In genomic region chr2:144593951-144594651, GRCm38 (mm10) we compare ENCODE assay signal across 8 mouse cellular contexts. TPM values are rescaled to one million over a fixed set of nuclear protein-coding genes. Genes with fewer than 3 reads are reported as not detected.
DNase-seq lines count a peak whose midpoint lies in the region; ATAC-seq lines count a peak whose summit lies in the region.

Gene Smim26, plus strand, starts transcription at chr2:144594054.

- peak within 1 kb of the TSS; percentile 65 for H3K4me3 ChIP-seq in hindbrain, embryonic 13.5 days

- 3% methylated on average over 31 of the region's 31 CpGs for WGBS in hindbrain, embryonic 13.5 days

- ATAC-seq in hindbrain, embryonic 13.5 days (ENCODE audit: low FRiP score), result peak; percentile 97

- DNase-seq in R1 (ENCODE audit: low read depth, low spot score), result peak; percentile 93
- peak; percentile 77 to 82 for DNase-seq in cerebellum, postnatal 14 days
- peak; percentile 76 to 77 for DNase-seq in frontal cortex, postnatal 14 days (ENCODE audit: low spot score in 2 of 2)
- DNase-seq in layer of hippocampus, postnatal 36 days, result peak; percentile 79 to 81
- peak; percentile 91 for DNase-seq in lung, postnatal 36 days
- peak; percentile 91 for DNase-seq in retina, postnatal 1 day
- peak; percentile 48 for DNase-seq in urinary bladder, adult 2 months (ENCODE audit: low spot score)

- H3K9ac ChIP-seq in hindbrain, embryonic 13.5 days, result peak within 1 kb of the TSS; percentile 79

- peaks cover 7% of the 10 kb centered on the region for H3K4me1 ChIP-seq in hindbrain, embryonic 13.5 days (replicated peaks)

- H3K9me3 ChIP-seq in hindbrain, embryonic 13.5 days, result no peaks in the 10 kb centered on the region

- no peaks in the 10 kb centered on the region for H3K27me3 ChIP-seq in hindbrain, embryonic 13.5 days

- H3K27ac ChIP-seq in hindbrain, embryonic 13.5 days, result peak within 1 kb of the TSS; percentile 73

- H3K4me2 ChIP-seq in hindbrain, embryonic 13.5 days, result peak within 1 kb of the TSS; percentile 68

- peaks cover 16% of the 10 kb centered on the region for H3K36me3 ChIP-seq in hindbrain, embryonic 13.5 days

RNA-seq across cellular contexts. Expression of gene Smim26, which starts in this region (rescaled TPM):
- polyA plus RNA-seq in hindbrain, embryonic 13.5 days (2015; fragmentation: Nextera tagmentation; extraction: Ambion mirVana), result 63.3 and 67.3 TPM in 2 replicates
- 10 to 100 TPM; 57.4 to 63.4 TPM for total RNA-seq in layer of hippocampus, postnatal 36 days (2021)
- polyA plus RNA-seq in urinary bladder, adult 2 months (2012; rRNA removed), result 53.9 and 61.6 TPM in 2 replicates

Comparison
In these comparisons a context has a peak if more than half of its experiments do, and no peak if none do; other contexts are left out.
1. Peak in every context shown above with its lines: DNase-seq, ATAC-seq, H3K4me3 ChIP-seq and H3K27ac ChIP-seq.